Mouse (Mus musculus): ENCODE measurements around the gene Slc17a5.

Slc17a5 gene

DNA sequence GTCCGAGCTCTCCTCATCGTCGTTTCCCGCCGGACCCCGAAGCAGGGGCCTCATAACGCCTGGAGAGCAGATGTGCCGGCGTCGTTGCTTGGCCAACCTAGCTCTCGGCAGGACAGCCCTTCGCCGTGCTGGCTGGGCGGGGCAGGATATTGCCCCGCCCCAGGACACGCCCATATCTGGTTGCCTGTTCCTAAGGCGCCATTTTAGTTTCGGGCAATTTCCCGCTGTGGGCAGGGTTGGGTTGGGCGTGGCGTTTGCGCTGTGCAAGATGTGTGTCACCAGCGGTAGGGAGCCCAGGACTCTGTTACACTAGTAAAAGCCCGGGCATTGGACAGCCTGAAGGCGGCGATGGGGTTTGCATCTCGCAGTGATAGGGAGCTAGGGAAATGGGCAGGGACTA, at the start of gene Slc17a5:
TSS of gene Slc17a5 (minus strand) at position 128 of the 400 bp plus-strand sequence.
- DNase-seq (ENCODE audit: extremely low read depth, insufficient read length, low spot score) = peak; percentile 97

GRCm38 (mm10) chr9:78633976-78634375, 46.1 kb upstream of the Slc17a5 start:
- no peak for DNase-seq (ENCODE audit: extremely low read depth, insufficient read length, low spot score)

GRCm38 (mm10) chr9:78631755-78632434, 44.1 kb upstream of the Slc17a5 start:
- DNase-seq (ENCODE audit: extremely low read depth, insufficient read length, low spot score) = no peak

DNA sequence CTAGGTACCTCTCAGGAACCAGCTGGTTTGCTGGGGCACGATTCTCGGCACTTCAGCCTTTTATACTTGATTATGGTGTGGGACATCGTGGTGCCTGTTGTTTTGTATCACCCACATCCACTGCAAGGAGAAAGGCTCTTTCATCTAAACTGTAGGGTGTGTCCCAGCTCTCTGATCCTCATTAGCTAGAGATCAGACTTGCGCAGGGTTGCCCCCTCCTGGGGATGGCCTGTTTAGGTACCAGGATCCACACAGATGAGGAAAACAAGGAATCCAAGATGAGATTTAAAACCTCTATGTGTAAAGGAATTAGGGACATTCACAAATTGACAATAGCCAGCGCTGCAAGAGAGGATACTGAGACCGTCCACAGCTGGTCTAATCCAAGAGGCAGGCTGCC, 42.1 kb upstream of the Slc17a5 start:
- DNase-seq (ENCODE audit: extremely low read depth, insufficient read length, low spot score) = no peak

DNA sequence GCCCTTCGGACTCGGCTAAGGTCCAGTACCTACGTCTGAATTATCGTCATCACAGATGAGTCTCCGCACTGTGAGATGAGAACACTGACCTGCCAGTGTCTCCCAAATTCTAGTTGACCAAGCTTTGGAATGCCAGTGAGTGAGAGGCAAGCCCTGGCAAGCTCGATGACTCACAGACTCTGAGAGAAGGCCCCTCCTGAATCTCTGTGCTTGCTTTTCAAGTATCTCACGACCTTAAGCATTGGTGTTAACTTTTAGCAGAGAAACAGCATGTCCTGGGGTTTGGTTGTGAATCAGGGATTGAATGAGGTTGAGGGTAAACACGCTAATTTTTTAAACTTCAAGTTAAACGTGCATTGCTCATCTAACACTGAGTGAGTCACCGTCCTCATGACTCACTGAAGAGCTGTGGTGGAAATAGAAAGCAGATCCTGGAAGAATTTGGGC, 35.5 kb upstream of the Slc17a5 start:
- DNase-seq (ENCODE audit: extremely low read depth, insufficient read length, low spot score) = peak; percentile 75

- no peak for DNase-seq (ENCODE audit: extremely low read depth, insufficient read length, low spot score)
Observed at GRCm38 (mm10) chr9:78619285-78619684, 31.4 kb upstream of the Slc17a5 start.

DNA sequence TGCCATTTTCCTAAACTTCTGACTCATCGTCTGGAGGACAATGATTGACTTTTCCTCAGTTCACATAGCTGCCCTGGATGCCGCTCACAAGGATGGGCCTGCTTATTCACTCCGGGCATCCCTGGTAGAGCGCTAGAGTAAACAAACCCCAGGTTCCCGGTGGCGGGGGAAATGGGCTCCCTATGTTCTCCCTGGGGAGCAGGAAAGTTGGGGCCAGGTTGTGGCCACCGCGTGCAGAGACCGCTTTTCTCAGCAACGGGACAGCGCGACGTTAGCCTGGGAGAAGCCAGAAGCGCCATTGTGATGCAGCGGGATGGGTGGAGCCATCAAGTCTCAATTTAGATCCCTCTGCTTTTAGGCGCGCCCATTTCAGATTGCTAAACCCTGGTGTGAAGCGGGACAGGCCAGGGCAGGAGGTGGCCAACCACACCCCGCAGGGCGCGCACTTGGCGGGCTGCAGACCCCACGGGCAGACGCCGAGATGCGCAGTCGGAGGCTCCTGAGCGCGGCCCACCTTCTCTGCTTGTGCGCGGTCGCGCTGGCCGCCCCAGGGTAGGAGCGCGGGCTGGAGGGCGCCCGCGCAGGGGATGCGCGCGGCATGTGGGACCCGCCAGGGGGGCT, 27.7 kb upstream of the Slc17a5 start, which contains the start of gene Cd109:
TSS of gene Cd109 (plus strand) at position 146 of the 621 bp plus-strand sequence.
- DNase-seq (ENCODE audit: extremely low read depth, insufficient read length, low spot score) = no peak

DNA sequence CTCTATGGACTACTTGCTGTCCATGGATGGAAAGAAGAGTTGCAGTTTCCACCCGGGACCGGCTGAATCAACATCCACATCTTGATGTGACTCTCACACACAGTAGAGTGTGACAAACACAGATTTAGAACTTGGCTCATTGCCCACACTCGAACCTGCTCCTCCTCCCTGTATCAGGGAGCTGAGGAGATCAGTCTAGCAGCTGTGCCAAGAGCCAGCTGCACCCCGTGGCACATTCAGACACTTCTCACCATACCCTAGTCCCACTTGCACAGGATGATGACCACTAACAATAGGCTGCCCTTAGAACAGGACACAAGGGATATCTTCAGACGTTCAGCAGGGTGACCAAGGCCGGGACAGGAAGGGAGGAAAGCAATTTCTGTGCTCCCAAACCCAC, 26.4 kb upstream of the Slc17a5 start:
- DNase-seq (ENCODE audit: extremely low read depth, insufficient read length, low spot score) = no peak

DNA sequence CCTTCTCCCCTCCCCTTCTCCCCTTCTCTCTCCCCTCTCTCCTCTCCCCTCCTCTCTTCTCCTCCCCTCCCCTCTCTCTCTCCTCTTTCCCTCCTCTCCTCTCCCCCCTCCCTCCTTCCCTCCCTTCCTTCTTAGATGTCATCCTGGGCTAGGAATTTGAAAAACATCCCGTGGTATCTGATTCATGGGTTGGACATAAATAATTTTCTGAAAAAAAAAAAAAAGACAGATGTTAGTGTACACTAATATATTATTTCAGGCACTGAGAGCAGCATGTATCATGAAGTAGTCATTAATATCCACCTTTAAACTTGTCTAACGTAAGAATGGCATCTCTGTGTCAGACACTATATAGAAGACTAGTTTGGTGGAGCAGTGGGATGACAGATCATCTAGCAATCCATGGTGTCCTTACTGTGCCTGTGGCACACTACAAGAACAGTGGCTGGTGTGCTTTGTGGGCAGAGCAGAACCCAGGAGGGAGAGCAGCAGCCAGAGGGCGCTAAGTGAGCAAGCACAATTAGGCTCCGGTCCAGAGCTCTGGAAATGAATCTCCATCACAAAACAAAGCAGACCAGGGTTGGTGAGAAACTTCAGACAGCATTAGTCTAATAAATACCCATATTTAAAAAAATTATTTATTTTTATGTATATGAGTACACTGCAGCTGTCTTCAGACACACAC, 13.3 kb upstream of the Slc17a5 start:
- no peak for DNase-seq (ENCODE audit: extremely low read depth, insufficient read length, low spot score)

DNA sequence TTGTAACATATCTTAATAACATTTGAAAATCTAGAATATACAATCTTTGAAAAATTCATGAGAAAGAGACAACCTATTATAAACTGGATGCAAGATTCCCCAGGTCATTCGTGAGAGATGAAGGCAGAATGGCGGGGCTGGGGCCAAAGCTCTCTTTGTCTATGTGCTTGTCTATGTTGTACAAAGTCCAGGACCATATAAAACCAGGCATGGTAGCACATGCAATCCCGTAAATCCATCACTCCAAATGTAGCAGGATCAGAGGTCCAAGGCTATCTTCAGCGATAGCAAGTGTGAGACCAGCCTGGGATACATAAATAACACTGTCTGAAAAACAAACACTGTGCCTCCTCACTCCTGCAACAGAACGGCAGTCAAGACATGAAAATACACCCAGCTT, 12.1 kb upstream of the Slc17a5 start:
- no peak for DNase-seq (ENCODE audit: extremely low read depth, insufficient read length, low spot score)

GRCm38 (mm10) chr9:78596834-78597233, 9.0 kb upstream of the Slc17a5 start:
- DNase-seq (ENCODE audit: extremely low read depth, insufficient read length, low spot score) = no peak

- peak; percentile 28 for DNase-seq (ENCODE audit: extremely low read depth, insufficient read length, low spot score)
Observed at GRCm38 (mm10) chr9:78595769-78596555, 8.1 kb upstream of the Slc17a5 start.

GRCm38 (mm10) chr9:78595257-78595656, 7.4 kb upstream of the Slc17a5 start:
- no peak for DNase-seq (ENCODE audit: extremely low read depth, insufficient read length, low spot score)

DNA sequence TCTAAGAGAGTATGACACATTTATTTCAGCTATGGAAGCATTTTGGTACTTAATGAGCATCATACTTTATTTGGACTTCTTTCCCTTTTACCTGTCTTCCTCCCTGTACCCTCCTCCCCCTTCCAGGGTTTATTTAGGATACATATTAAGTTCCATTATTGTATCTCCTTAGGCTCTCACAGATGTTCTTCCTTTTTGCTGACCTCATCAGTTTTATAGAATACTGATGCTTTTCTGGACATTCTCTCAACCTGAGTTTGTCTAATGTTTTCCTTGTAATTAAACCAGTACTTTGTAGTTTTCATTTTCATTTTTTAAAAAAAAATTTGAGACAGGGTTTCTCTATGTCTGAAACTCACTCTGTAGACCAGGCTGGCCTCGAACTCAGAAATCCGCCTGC, 2.6 kb upstream of the Slc17a5 start:
- DNase-seq (ENCODE audit: extremely low read depth, insufficient read length, low spot score) = no peak

DNA sequence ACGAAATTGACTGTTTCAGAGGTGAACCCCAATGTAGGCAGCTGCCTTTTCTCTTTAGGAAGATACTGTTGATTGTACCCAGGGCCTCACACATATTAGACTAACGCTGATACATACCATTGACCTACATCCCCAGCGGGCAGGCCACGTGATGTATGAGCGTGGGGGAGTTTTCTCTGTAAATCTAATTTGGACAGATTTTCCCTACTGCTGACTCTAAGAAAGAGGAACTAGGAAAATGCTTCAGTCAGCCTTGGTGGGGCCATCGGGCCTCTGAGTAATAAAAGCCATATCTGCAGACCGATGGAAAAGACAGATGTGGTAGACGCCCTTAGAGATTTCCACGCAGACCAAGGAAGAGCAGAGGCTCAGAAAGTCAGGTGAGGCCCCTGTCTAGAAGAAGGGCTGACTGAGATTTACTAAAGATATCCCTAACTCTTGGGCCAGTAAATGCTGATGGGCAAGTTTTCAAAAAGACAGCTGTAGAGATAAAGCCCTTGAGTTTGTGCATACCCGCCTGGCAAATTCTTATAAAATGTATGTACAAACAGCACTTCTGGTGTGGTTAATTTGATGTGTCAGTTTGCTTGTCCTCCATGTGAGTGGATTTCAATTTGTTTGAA, 681 bp upstream of the Slc17a5 start:
- DNase-seq (ENCODE audit: extremely low read depth, insufficient read length, low spot score) = no peak

GRCm38 (mm10) chr9:78587218-78587883, 490 bp downstream of the Slc17a5 start:
- no peak for DNase-seq (ENCODE audit: extremely low read depth, insufficient read length, low spot score)

DNA sequence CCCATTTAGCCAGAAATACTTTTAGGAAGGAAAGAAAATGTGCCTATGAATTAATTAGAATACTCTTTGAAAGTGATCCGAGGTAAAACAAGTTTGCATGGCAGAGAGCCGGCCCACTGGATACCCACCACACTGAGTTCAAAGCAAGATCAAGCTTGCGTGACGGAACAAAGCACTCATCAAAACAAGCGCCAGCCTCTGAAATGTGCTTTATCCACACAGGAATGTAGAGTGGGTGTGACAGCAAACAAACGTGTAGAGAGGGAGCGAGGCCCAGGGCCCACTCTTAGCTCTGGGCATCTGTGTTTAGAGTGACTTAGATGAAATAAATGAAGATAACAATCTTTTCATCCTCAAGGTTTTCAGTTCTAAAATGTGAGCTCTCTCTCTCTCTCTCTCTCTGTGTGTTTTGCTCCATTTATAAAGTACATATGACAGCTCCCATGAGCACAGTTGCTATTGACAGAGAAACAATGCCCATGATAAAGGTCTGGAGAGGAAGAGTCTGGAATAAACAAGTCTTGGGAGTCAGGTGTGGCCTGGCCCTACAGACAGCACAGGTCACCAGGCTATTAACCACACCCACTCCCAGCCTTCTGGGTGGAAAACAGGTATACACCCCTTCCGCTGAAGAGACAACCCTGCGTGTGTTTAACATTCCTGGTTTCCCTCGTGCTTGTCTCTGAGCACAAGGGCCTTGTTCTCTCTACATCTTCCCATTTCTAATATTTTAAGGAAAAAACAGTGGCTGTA, 8.0 kb downstream of the Slc17a5 start:
- DNase-seq (ENCODE audit: extremely low read depth, insufficient read length, low spot score) = no peak

GRCm38 (mm10) chr9:78578824-78579223, 9.0 kb downstream of the Slc17a5 start:
- no peak for DNase-seq (ENCODE audit: extremely low read depth, insufficient read length, low spot score)

DNA sequence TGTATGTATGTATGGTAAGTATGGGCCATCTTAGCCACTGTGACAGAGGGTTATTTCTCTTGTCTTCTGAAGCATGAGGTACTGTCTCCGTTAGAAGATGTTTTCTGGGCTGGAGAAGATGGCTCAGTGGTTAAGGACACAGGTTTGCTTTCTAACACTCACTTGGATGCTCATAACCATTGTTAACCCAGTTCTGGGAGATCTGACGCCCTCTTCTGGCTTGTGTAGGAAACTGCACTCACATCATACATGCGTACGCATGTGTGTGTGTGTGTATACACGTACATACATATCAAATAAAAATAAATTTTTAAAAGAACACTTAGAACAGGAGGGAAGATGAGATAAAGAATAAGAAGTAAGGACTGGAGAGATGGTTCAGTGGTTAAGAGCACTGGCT, 11.4 kb downstream of the Slc17a5 start:
- DNase-seq (ENCODE audit: extremely low read depth, insufficient read length, low spot score) = no peak

Data from 3134 (cell line).